Mouse (Mus musculus): ENCODE measurements around the gene Ccdc191.

- TF ChIP-seq CTCF (IDR thresholded peaks at IDR 0.05; ENCODE audit: control insufficient read depth, insufficient read depth, insufficient replicate concordance, low read depth, low read length) (no peak), POLR2A (IDR thresholded peaks at IDR 0.05; ENCODE audit: control insufficient read depth, low read depth, low read length) (no peak)
These were observed 29.0 kb upstream of the Ccdc191 start for GRCm38 (mm10) chr16:43860624-43861023.

Data from testis, adult 2 months (tissue).